ENCODE assay signal across 12 mouse cellular contexts in genomic region chr5:37051374-37052100, GRCm38 (mm10). TPM values are rescaled to one million over a fixed set of nuclear protein-coding genes. Genes with fewer than 3 reads are reported as not detected.
DNase-seq lines count a peak whose midpoint lies in the region; ATAC-seq lines count a peak whose summit lies in the region.
"Had no signal": no experiment of that assay in that cellular context is flagged by ENCODE, and none has a peak within 500 bp of the region (broad histone marks: within the 10 kb centered on the region; RNA-seq: fewer than 3 reads in every experiment).

No protein-coding gene starts in this region.

- H3K9me3 ChIP-seq in neural tube, embryonic 15.5 days (replicated peaks) = no peaks in the 10 kb centered on the region
- H3K9me3 ChIP-seq: limb, embryonic 13.5 days had no signal

- DNase-seq in thymus, postnatal 4 days = peak; percentile 14
- no peak for DNase-seq in thymus, postnatal 25 days
- no peak for DNase-seq in cerebellum, adult 9-11 months
- DNase-seq in cerebellum, postnatal 4 days (ENCODE audit: low spot score in 2 of 2) = no peak
- DNase-seq: cerebellum, adult 8-10 months; kidney, adult 9 months; right cerebral cortex, adult 18-20 months had no signal

- H3K9ac ChIP-seq in neural tube, embryonic 15.5 days (replicated peaks) = no peak overlapping the region
- H3K9ac ChIP-seq: limb, embryonic 13.5 days had no signal

- WGBS in neural tube, embryonic 15.5 days = 86% methylated on average over 16 of the region's 16 CpGs

- peaks cover 27% of the 10 kb centered on the region for H3K4me1 ChIP-seq in neural tube, embryonic 15.5 days
- H3K4me1 ChIP-seq: limb, embryonic 13.5 days had no signal

- no peak overlapping the region for H3K4me3 ChIP-seq in neural tube, embryonic 15.5 days (replicated peaks)
- H3K4me3 ChIP-seq: limb, embryonic 13.5 days had no signal

- H3K27me3 ChIP-seq in neural tube, embryonic 15.5 days (replicated peaks) = no peaks in the 10 kb centered on the region
- H3K27me3 ChIP-seq: limb, embryonic 13.5 days had no signal

- no peak overlapping the region for H3K4me2 ChIP-seq in neural tube, embryonic 15.5 days
- H3K4me2 ChIP-seq: limb, embryonic 13.5 days had no signal

- no peaks in the 10 kb centered on the region for H3K36me3 ChIP-seq in neural tube, embryonic 15.5 days
- H3K36me3 ChIP-seq: limb, embryonic 13.5 days had no signal

- peak; percentile 21 for ATAC-seq in common myeloid progenitor, adult 5-6 weeks (replicated peaks; ENCODE audit: low read depth, poor library complexity, severe bottlenecking)
- peak; percentile 20 for ATAC-seq in megakaryocyte, adult 5-6 weeks (ENCODE audit: poor library complexity, severe bottlenecking)
- no peak for ATAC-seq in neural tube, embryonic 15.5 days (ENCODE audit: low FRiP score)

- H3K27ac ChIP-seq in neural tube, embryonic 15.5 days (replicated peaks) = no peak overlapping the region
- H3K27ac ChIP-seq: limb, embryonic 13.5 days had no signal

RNA-seq across cellular contexts. Expression of gene Gm1043, which starts 33.6 kb away (rescaled TPM):
- not detected in 2 replicates for total RNA-seq in common myeloid progenitor, adult 5-6 weeks (2017)
- not detected in 2 replicates for total RNA-seq in megakaryocyte, adult 5-6 weeks (2015)
- 0.20 TPM in 1 of 2 replicates, not detected in the other for total RNA-seq in megakaryocyte, adult 5-6 weeks (2017)
- 1.3 and 2.1 TPM in 2 replicates for polyA plus RNA-seq in neural tube, embryonic 15.5 days (2015; fragmentation: Nextera tagmentation; extraction: Ambion mirVana)
- total RNA-seq: heart, postnatal 25 days had no signal
